Mouse (Mus musculus): ENCODE measurements at regions not wholly inside any gene's neighbourhood (a gene's known extent, or its start where the extent isn't known, plus 50 kb on each side); places are given as distances from the start of the nearest gene placed in this dataset.

- H3K9ac ChIP-seq (ENCODE audit: low read length): no peak overlapping the region
- no peak overlapping the region for H3K4me2 ChIP-seq (ENCODE audit: low read length)
- peak; percentile 45; the same call in 1 of the 2 replicates for ATAC-seq (replicated peaks; ENCODE audit: low FRiP score, low TSS enrichment, low read depth)
- no peaks in the 10 kb centered on the region for H3K27me3 ChIP-seq (replicated peaks; ENCODE audit: control insufficient read depth, insufficient read depth, low read length)
- no peak overlapping the region for H3K4me3 ChIP-seq (ENCODE audit: low read depth, low read length)
- H3K9me3 ChIP-seq (ENCODE audit: control insufficient read depth, low read length): no peaks in the 10 kb centered on the region
- no peak for DNase-seq (ENCODE audit: low spot score)
- H3K27ac ChIP-seq (ENCODE audit: low read depth): peak overlapping the region; percentile 57; the same call in 1 of the 2 replicates
- WGBS: 57% methylated on average over 4 of the region's 4 CpGs
- H3K36me3 ChIP-seq (ENCODE audit: control insufficient read depth, insufficient read depth, low read length): no peaks in the 10 kb centered on the region
- H3K4me1 ChIP-seq (replicated peaks; ENCODE audit: control insufficient read depth, insufficient read depth, low read length): peaks cover 26% of the 10 kb centered on the region
Observed at GRCm38 (mm10) chr9:67111836-67112584, 62.8 kb upstream of the Tpm1 start.

DNA sequence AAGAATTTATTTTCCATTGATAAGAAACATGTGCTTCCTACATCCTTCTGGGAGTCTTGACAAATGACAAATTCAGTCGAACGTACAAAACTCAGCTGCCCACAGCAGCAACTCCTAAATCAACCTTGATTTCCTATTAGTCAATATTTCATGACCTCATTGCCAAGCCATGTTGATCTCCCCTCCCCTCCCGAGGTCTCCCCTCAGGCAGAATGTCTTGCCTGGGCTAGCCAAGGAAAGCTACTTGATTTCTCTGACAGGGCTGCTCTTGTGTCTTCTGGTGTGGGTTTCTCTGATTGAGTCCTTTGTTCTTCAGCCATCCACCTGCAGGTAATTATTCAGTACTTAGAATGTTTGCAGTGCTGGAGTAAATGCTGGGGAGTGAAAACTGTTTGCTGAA lies 58.7 kb upstream of the Tpm1 start:
- H3K4me2 ChIP-seq (ENCODE audit: low read length): no peak overlapping the region

DNA sequence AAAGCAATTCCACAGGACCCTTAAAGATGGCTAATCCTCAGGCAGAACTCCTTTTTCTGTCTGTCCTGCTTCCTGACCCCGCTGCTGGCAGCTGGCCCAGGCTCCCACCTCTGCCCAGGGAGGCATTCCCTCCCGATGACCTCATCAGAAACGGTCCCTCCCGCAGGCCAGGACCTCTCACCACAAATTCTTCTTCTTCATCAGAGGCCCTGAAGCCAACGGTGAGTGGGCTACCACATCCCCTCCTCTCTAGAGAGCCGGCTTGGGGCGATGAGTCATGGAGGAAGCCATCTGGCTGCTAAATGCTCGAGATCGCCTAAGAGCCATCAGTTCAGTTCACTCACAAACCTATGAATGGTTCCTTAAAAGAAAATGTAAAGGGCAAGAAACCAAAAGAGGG lies 56.7 kb upstream of the Tpm1 start:
- Histone ChIP-seq H3K4me2 (ENCODE audit: low read length) (no peak overlapping the region), H3K4me1 (replicated peaks; ENCODE audit: control insufficient read depth, insufficient read depth, low read length) (peaks cover 26% of the 10 kb centered on the region), H3K9ac (ENCODE audit: low read length) (no peak overlapping the region), H3K36me3 (ENCODE audit: control insufficient read depth, insufficient read depth, low read length) (no peaks in the 10 kb centered on the region), H3K27me3 (replicated peaks; ENCODE audit: control insufficient read depth, insufficient read depth, low read length) (no peaks in the 10 kb centered on the region), H3K27ac (ENCODE audit: low read depth) (0 out of 2 replicates have a peak overlapping the region, but pooled peaks have one; percentile 3), H3K9me3 (ENCODE audit: control insufficient read depth, low read length) (no peaks in the 10 kb centered on the region), H3K4me3 (ENCODE audit: low read depth, low read length) (no peak overlapping the region)
- 24% methylated on average over 9 of the region's 9 CpGs for WGBS
- DNase-seq (ENCODE audit: low spot score) (no peak), ATAC-seq (replicated peaks; ENCODE audit: low FRiP score, low TSS enrichment, low read depth) (no peak)

More for the DNA sequence above, 58.7 kb upstream of the Tpm1 start:
- Histone ChIP-seq H3K27ac (ENCODE audit: low read depth) (no peak overlapping the region), H3K4me3 (ENCODE audit: low read depth, low read length) (no peak overlapping the region), H3K4me1 (replicated peaks; ENCODE audit: control insufficient read depth, insufficient read depth, low read length) (peaks cover 26% of the 10 kb centered on the region), H3K27me3 (replicated peaks; ENCODE audit: control insufficient read depth, insufficient read depth, low read length) (no peaks in the 10 kb centered on the region), H3K9ac (ENCODE audit: low read length) (no peak overlapping the region), H3K9me3 (ENCODE audit: control insufficient read depth, low read length) (no peaks in the 10 kb centered on the region), H3K36me3 (ENCODE audit: control insufficient read depth, insufficient read depth, low read length) (no peaks in the 10 kb centered on the region)
- ATAC-seq (replicated peaks; ENCODE audit: low FRiP score, low TSS enrichment, low read depth) (no peak), DNase-seq (ENCODE audit: low spot score) (no peak)
- 30% methylated on average over 3 of the region's 3 CpGs for WGBS

GRCm38 (mm10) chr9:67105216-67105615 lies 56.0 kb upstream of the Tpm1 start:
- H3K4me3 ChIP-seq (ENCODE audit: low read depth, low read length): no peak overlapping the region
- H3K4me1 ChIP-seq (replicated peaks; ENCODE audit: control insufficient read depth, insufficient read depth, low read length): peaks cover 26% of the 10 kb centered on the region
- H3K9ac ChIP-seq (ENCODE audit: low read length): no peak overlapping the region
- no peaks in the 10 kb centered on the region for H3K36me3 ChIP-seq (ENCODE audit: control insufficient read depth, insufficient read depth, low read length)
- H3K4me2 ChIP-seq (ENCODE audit: low read length): no peak overlapping the region
- ATAC-seq (replicated peaks; ENCODE audit: low FRiP score, low TSS enrichment, low read depth) (no peak), DNase-seq (ENCODE audit: low spot score) (no peak)
- H3K27ac ChIP-seq (ENCODE audit: low read depth): no peak overlapping the region
- 80% methylated on average over 2 of the region's 2 CpGs for WGBS
- no peaks in the 10 kb centered on the region for H3K9me3 ChIP-seq (ENCODE audit: control insufficient read depth, low read length)
- no peaks in the 10 kb centered on the region for H3K27me3 ChIP-seq (replicated peaks; ENCODE audit: control insufficient read depth, insufficient read depth, low read length)

DNA sequence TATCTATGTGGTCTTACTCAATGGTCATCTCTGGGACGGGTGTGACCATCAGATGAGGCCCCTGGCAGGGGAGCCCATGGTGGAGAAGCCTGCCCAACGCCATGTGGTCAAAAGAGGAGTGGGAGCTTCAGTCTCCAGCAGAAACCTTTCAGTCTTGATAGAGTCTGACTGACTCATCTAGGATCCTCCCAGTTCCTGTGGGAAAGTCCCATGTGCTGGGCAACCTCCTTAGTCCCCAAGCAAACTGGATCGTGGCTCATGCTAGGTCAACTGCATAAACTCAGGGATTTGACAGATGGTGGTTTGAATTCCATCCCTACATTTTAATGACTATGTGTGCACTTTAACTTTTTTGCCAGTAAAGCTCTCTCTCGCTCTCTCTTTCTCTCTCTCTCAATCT lies 55.4 kb upstream of the Tpm1 start:
- ATAC-seq (replicated peaks; ENCODE audit: low FRiP score, low TSS enrichment, low read depth): no peak
- 73% methylated on average over 4 of the region's 4 CpGs for WGBS

GRCm38 (mm10) chr9:67102578-67102977 lies 53.4 kb upstream of the Tpm1 start:
- no peaks in the 10 kb centered on the region for H3K27me3 ChIP-seq (replicated peaks; ENCODE audit: control insufficient read depth, insufficient read depth, low read length)
- H3K4me1 ChIP-seq (replicated peaks; ENCODE audit: control insufficient read depth, insufficient read depth, low read length): peaks cover 31% of the 10 kb centered on the region
- 68% methylated on average over 6 of the region's 6 CpGs for WGBS
- no peak for ATAC-seq (replicated peaks; ENCODE audit: low FRiP score, low TSS enrichment, low read depth)
- H3K4me2 ChIP-seq (ENCODE audit: low read length): no peak overlapping the region
- no peak overlapping the region for H3K4me3 ChIP-seq (ENCODE audit: low read depth, low read length)
- no peak overlapping the region for H3K27ac ChIP-seq (ENCODE audit: low read depth)
- no peaks in the 10 kb centered on the region for H3K9me3 ChIP-seq (ENCODE audit: control insufficient read depth, low read length)
- DNase-seq (ENCODE audit: low spot score): no peak
- no peak overlapping the region for H3K9ac ChIP-seq (ENCODE audit: low read length)
- no peaks in the 10 kb centered on the region for H3K36me3 ChIP-seq (ENCODE audit: control insufficient read depth, insufficient read depth, low read length)

More for the DNA sequence above, 55.4 kb upstream of the Tpm1 start:
- Histone ChIP-seq H3K27me3 (replicated peaks; ENCODE audit: control insufficient read depth, insufficient read depth, low read length) (no peaks in the 10 kb centered on the region), H3K9ac (ENCODE audit: low read length) (no peak overlapping the region), H3K4me1 (replicated peaks; ENCODE audit: control insufficient read depth, insufficient read depth, low read length) (peaks cover 26% of the 10 kb centered on the region), H3K9me3 (ENCODE audit: control insufficient read depth, low read length) (no peaks in the 10 kb centered on the region), H3K4me3 (ENCODE audit: low read depth, low read length) (no peak overlapping the region), H3K4me2 (ENCODE audit: low read length) (no peak overlapping the region), H3K27ac (ENCODE audit: low read depth) (no peak overlapping the region), H3K36me3 (ENCODE audit: control insufficient read depth, insufficient read depth, low read length) (no peaks in the 10 kb centered on the region)
- no peak for DNase-seq (ENCODE audit: low spot score)

DNA sequence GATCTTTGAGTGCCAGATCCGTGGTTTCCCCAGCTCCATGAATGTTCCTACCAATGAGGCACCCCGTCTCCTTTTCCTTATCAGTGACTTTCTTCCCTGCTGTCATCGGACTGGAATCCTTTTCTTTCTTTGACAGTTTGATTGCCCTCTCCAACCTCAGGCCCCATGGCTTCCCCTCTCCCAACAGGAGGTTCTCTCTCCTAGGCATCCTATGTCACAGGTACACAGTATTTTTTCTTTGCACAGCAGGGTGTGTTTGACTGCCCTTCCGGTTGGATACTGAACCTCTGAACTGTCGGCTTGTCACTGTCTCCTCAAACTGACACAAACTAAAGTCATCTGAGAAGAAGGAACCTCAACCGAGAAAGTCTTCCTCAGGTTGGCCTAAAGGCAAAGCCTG lies 50.3 kb upstream of the Tpm1 start:
- DNase-seq (ENCODE audit: low spot score) (no peak), ATAC-seq (replicated peaks; ENCODE audit: low FRiP score, low TSS enrichment, low read depth) (0 out of 2 replicates have a peak, but pooled peaks have one; percentile 48)
- no peaks in the 10 kb centered on the region for H3K36me3 ChIP-seq (ENCODE audit: control insufficient read depth, insufficient read depth, low read length)
- H3K4me2 ChIP-seq (ENCODE audit: low read length): no peak overlapping the region
- H3K4me1 ChIP-seq (replicated peaks; ENCODE audit: control insufficient read depth, insufficient read depth, low read length): peaks cover 22% of the 10 kb centered on the region
- no peaks in the 10 kb centered on the region for H3K9me3 ChIP-seq (ENCODE audit: control insufficient read depth, low read length)
- H3K27ac ChIP-seq (ENCODE audit: low read depth): no peak overlapping the region
- 33% methylated on average over 6 of the region's 6 CpGs for WGBS
- H3K4me3 ChIP-seq (ENCODE audit: low read depth, low read length): no peak overlapping the region
- no peak overlapping the region for H3K9ac ChIP-seq (ENCODE audit: low read length)
- no peaks in the 10 kb centered on the region for H3K27me3 ChIP-seq (replicated peaks; ENCODE audit: control insufficient read depth, insufficient read depth, low read length)
